Comparison of ENCODE assay signal across 9 mouse cellular contexts in the genomic region with DNA sequence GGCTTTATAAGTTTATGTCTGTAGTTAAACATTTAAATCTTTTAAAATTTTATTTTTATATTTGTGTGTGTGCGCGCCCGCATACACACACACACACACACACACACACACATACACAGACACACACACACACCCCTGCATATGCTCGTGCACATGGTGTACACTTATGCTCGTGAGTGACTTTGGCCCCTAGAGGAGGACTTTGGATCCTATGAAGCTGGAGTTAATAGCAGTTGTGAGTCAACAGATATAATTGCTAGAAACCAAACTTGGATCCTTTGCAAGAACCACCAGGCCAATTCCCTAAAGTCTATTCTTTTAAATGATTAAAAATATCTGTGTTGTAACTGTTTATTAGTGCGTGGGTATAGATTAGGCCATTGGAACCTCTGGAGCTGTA. TPM values are rescaled to one million over a fixed set of nuclear protein-coding genes. Genes with fewer than 3 reads are reported as not detected.
A peak's percentile ranks its signal among the peaks of the same experiment; 100 is the strongest.
DNase-seq lines count a peak whose midpoint lies in the region; ATAC-seq lines count a peak whose summit lies in the region.
"Had no signal": no experiment of that assay in that cellular context is flagged by ENCODE, and none has a peak within 500 bp of the region (broad histone marks: within the 10 kb centered on the region; RNA-seq: fewer than 3 reads in every experiment).

No protein-coding gene starts in this region.

- no peaks in the 10 kb centered on the region for H3K9me3 ChIP-seq in heart, embryonic 10.5 days
- H3K9me3 ChIP-seq in neural tube, embryonic 12.5 days: no peaks in the 10 kb centered on the region
- H3K9me3 ChIP-seq in limb, embryonic 15.5 days: no peaks in the 10 kb centered on the region

- no peak overlapping the region for H3K4me3 ChIP-seq in heart, embryonic 10.5 days
- no peak overlapping the region for H3K4me3 ChIP-seq in neural tube, embryonic 12.5 days
- no peak overlapping the region for H3K4me3 ChIP-seq in limb, embryonic 15.5 days
- H3K4me3 ChIP-seq: myocyte had no signal

- H3K36me3 ChIP-seq in heart, embryonic 10.5 days: no peaks in the 10 kb centered on the region
- no peaks in the 10 kb centered on the region for H3K36me3 ChIP-seq in neural tube, embryonic 12.5 days
- no peaks in the 10 kb centered on the region for H3K36me3 ChIP-seq in limb, embryonic 15.5 days

- no peaks in the 10 kb centered on the region for H3K27me3 ChIP-seq in heart, embryonic 10.5 days (ENCODE audit: insufficient read depth, poor library complexity, severe bottlenecking)
- H3K27me3 ChIP-seq in neural tube, embryonic 12.5 days (replicated peaks): no peaks in the 10 kb centered on the region
- no peaks in the 10 kb centered on the region for H3K27me3 ChIP-seq in limb, embryonic 15.5 days

- no peak for DNase-seq in heart, embryonic 10.5 days (ENCODE audit: low spot score)
- DNase-seq in heart, adult 18-20 months: no peak
- no peak for DNase-seq in neural tube, embryonic 10.5 days (ENCODE audit: extremely low spot score, low spot score)
- DNase-seq in spleen, adult 12 weeks (ENCODE audit: low spot score): no peak
- no peak for DNase-seq in layer of hippocampus, adult 8-10 months (ENCODE audit: low spot score in 2 of 2)

- no peak overlapping the region for H3K9ac ChIP-seq in neural tube, embryonic 12.5 days
- no peak overlapping the region for H3K9ac ChIP-seq in limb, embryonic 15.5 days

- peaks cover 16% of the 10 kb centered on the region for H3K4me1 ChIP-seq in heart, embryonic 10.5 days
- peaks cover 7% of the 10 kb centered on the region for H3K4me1 ChIP-seq in neural tube, embryonic 12.5 days
- H3K4me1 ChIP-seq in limb, embryonic 15.5 days: peaks cover 18% of the 10 kb centered on the region

- H3K27ac ChIP-seq in heart, embryonic 10.5 days: 0 out of 2 replicates have a peak overlapping the region, but pooled peaks have one; percentile 16
- H3K27ac ChIP-seq in neural tube, embryonic 12.5 days: no peak overlapping the region
- H3K27ac ChIP-seq in limb, embryonic 15.5 days: peak overlapping the region; percentile 67

- WGBS in heart, embryonic 10.5 days: 88% methylated on average over 6 of the region's 6 CpGs
- WGBS in neural tube, embryonic 12.5 days: 82% methylated on average over 6 of the region's 6 CpGs
- WGBS in limb, embryonic 15.5 days: 74% methylated on average over 6 of the region's 6 CpGs

- 0 out of 2 replicates have a peak, but pooled peaks have one; percentile 43 for ATAC-seq in neural tube, embryonic 12.5 days (ENCODE audit: low FRiP score, low read depth)
- no peak for ATAC-seq in limb, embryonic 15.5 days (ENCODE audit: insufficient number of reproducible peaks, low FRiP score, low TSS enrichment, low read depth)
- ATAC-seq in CD4-positive, CD25-positive, alpha-beta regulatory T cell, adult 4 months: no peak

- H3K4me2 ChIP-seq in neural tube, embryonic 12.5 days (replicated peaks): no peak overlapping the region
- no peak overlapping the region for H3K4me2 ChIP-seq in limb, embryonic 15.5 days

RNA-seq across cellular contexts. Expression of a gene that starts 42.8 kb away (rescaled TPM):
- polyA plus RNA-seq in heart, embryonic 10.5 days (2016; fragmentation: Nextera tagmentation; extraction: Ambion mirVana): 37.7 and 42.4 TPM in 2 replicates
- total RNA-seq in heart, adult 18-20 months (2021): 10 to 100 TPM; 59.7 to 88.7 TPM
- polyA plus RNA-seq in neural tube, embryonic 12.5 days (2016; fragmentation: Nextera tagmentation; extraction: Ambion mirVana): 49.2 and 56.4 TPM in 2 replicates
- 35.2 and 36.4 TPM in 2 replicates for polyA plus RNA-seq in limb, embryonic 15.5 days (2015; fragmentation: Nextera tagmentation; extraction: Ambion mirVana)
- 100 to 1,000 TPM in 1 of 2 experiments, 10 to 100 TPM in 1; 96.5 to 115 TPM for polyA plus RNA-seq in CD4-positive, CD25-positive, alpha-beta regulatory T cell, adult 4 months (2017; shearing (Covaris generic))
- total RNA-seq in layer of hippocampus, adult 8-10 months (2022): 100 to 1,000 TPM in 1 of 4 experiments, 10 to 100 TPM in 3; 90.9 to 100 (median 97.0) TPM
